Mouse (Mus musculus): Measurements from ENCODE around the gene 1700037H04Rik. TPM values are rescaled to one million over a fixed set of nuclear protein-coding genes. Genes with fewer than 3 reads are reported as not detected.
A peak's percentile ranks its signal among the peaks of the same experiment; 100 is the strongest.

The 1700037H04Rik gene
- polyA plus RNA-seq, 1 experiment from 2014 or later, result 130 TPM

DNA sequence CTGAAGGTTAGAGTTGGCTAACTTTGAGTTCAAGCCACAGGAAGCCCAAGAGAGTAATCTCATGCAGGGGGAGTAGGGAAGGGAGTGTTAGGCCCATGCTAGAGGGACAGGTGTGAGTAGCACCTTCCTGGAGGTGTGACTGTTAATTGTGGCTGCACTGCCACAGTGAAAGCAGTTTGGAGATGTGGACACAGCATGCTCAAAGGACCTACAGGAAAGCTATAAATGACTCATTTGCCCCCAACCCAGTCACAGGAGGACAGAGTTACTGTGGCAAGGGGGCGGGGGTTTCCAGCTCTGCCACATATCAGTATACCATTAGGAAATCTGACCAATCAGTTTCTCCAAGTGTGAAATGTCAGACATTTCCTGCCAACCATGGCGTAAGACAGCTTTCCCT, 14.3 kb downstream of the 1700037H04Rik start:
- no peak for ATAC-seq (replicated peaks; ENCODE audit: low FRiP score)
- Histone ChIP-seq H3K27ac (ENCODE audit: low read depth, low read length) (no peak overlapping the region), H3K36me3 (ENCODE audit: control insufficient read depth, insufficient read depth, low read length) (peaks cover 39% of the 10 kb centered on the region), H3K4me1 (replicated peaks; ENCODE audit: control insufficient read depth, insufficient read depth, low read length) (peaks cover 20% of the 10 kb centered on the region), H3K9ac (ENCODE audit: low read depth, low read length) (no peak overlapping the region), H3K27me3 (replicated peaks; ENCODE audit: control insufficient read depth, insufficient read depth, low read length) (no peaks in the 10 kb centered on the region), H3K9me3 (ENCODE audit: control insufficient read depth, low read length) (no peaks in the 10 kb centered on the region), H3K4me2 (no peak overlapping the region), H3K4me3 (ENCODE audit: low read depth, low read length) (no peak overlapping the region)
- no peak for DNase-seq (ENCODE audit: low spot score)
- WGBS, result 83% methylated on average over 2 of the region's 2 CpGs

DNA sequence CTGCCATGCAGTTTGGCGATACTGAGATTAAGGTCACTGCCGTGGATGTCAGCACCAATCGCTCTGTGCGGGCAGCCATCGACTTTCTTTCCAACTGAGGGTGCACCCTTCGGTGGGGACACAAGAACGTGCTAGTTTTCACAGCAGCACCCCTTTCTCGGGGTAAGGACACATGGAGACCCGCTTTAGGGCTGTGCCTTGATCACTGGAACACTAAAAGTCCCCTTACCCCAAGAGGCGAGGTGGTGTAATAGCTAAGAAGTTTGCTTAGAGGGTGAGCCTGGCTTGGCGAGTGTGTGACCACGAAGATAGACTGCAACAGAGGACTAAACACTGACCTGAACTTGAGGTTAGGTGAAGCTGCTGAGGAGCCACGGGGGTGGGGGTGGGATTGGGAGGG, 14.8 kb downstream of the 1700037H04Rik start:
- peaks cover 37% of the 10 kb centered on the region for H3K36me3 ChIP-seq (ENCODE audit: control insufficient read depth, insufficient read depth, low read length)

DNA sequence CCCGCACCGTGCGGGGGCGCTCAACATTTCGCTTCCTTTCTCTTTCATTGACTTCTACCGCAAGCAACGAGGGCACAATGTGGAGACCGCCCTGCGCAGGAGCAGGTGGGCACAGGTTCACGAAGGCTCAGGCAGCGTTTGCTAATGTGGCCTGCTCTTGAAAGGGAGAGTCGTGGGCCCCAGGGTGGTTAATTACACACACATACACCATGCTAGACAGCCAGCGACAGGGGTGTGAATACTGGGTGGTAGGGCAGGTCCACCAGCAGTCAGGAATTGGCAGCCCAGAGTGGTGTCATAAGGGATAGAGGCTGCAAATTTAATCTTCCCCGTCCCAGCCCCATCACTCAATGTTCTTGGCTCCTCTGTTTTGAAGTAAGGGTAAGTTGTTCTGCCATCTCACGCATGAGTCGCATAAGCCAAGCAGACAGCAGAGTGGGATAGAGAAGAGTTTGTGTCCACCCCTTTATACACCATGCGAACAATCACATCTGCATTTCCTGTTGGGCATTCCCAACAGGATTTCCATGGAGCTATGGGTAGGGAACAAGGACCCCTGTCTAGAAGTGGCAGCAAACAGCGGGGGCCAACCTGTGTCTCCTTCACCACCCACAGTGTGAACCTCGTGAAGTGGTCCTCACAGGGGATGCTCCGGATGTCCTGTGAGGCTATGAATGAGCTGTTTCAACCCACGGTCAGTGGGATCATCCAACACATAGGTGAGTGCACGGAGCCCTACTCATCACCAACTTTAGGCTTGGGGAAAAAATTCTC, 16.7 kb downstream of the 1700037H04Rik start:
- ATAC-seq (replicated peaks; ENCODE audit: low FRiP score) (0 out of 2 replicates have a peak, but pooled peaks have one; percentile 16), DNase-seq (ENCODE audit: low spot score) (no peak)
- H3K9ac ChIP-seq (ENCODE audit: low read depth, low read length), result no peak overlapping the region
- peaks cover 24% of the 10 kb centered on the region for H3K4me1 ChIP-seq (replicated peaks; ENCODE audit: control insufficient read depth, insufficient read depth, low read length)
- peak overlapping the region; percentile 46 for H3K4me2 ChIP-seq
- no peak overlapping the region for H3K27ac ChIP-seq (ENCODE audit: low read depth, low read length)
- H3K27me3 ChIP-seq (replicated peaks; ENCODE audit: control insufficient read depth, insufficient read depth, low read length), result no peaks in the 10 kb centered on the region
- H3K4me3 ChIP-seq (ENCODE audit: low read depth, low read length), result no peak overlapping the region
- no peaks in the 10 kb centered on the region for H3K9me3 ChIP-seq (ENCODE audit: control insufficient read depth, low read length)
- peaks cover 39% of the 10 kb centered on the region for H3K36me3 ChIP-seq (ENCODE audit: control insufficient read depth, insufficient read depth, low read length)
- 74% methylated on average over 22 of the region's 22 CpGs for WGBS

More for the DNA sequence above, 14.8 kb downstream of the 1700037H04Rik start:
- no peak overlapping the region for H3K4me2 ChIP-seq
- 69% methylated on average over 13 of the region's 13 CpGs for WGBS
- no peak for DNase-seq (ENCODE audit: low spot score)
- H3K4me1 ChIP-seq (replicated peaks; ENCODE audit: control insufficient read depth, insufficient read depth, low read length), result peaks cover 20% of the 10 kb centered on the region
- no peak overlapping the region for H3K4me3 ChIP-seq (ENCODE audit: low read depth, low read length)
- no peak overlapping the region for H3K9ac ChIP-seq (ENCODE audit: low read depth, low read length)
- no peak for ATAC-seq (replicated peaks; ENCODE audit: low FRiP score)
- no peak overlapping the region for H3K27ac ChIP-seq (ENCODE audit: low read depth, low read length)
- no peaks in the 10 kb centered on the region for H3K9me3 ChIP-seq (ENCODE audit: control insufficient read depth, low read length)
- no peaks in the 10 kb centered on the region for H3K27me3 ChIP-seq (replicated peaks; ENCODE audit: control insufficient read depth, insufficient read depth, low read length)

DNA sequence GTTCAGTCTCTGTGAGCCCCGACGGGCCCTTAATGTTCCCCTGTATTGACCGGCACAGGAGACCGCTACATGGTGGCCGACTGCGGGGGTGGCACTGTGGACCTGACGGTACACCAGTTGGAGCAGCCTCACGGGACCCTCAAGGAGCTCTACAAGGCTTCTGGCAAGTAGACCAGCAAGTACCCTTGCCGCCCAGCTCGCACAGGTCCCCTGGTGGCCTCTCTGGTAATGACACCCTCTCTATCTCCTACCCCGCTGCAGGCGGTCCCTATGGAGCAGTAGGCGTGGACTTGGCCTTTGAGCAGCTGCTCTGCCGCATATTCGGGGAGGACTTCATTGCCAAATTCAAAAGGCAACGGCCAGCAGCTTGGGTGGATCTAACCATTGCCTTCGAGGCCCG, 17.3 kb downstream of the 1700037H04Rik start:
- Histone ChIP-seq H3K9ac (ENCODE audit: low read depth, low read length) (no peak overlapping the region), H3K27me3 (replicated peaks; ENCODE audit: control insufficient read depth, insufficient read depth, low read length) (no peaks in the 10 kb centered on the region), H3K4me2 (peak overlapping the region; percentile 46), H3K36me3 (ENCODE audit: control insufficient read depth, insufficient read depth, low read length) (peaks cover 38% of the 10 kb centered on the region), H3K4me1 (replicated peaks; ENCODE audit: control insufficient read depth, insufficient read depth, low read length) (peaks cover 24% of the 10 kb centered on the region), H3K4me3 (ENCODE audit: low read depth, low read length) (no peak overlapping the region), H3K27ac (ENCODE audit: low read depth, low read length) (0 out of 2 replicates have a peak overlapping the region, but pooled peaks have one; percentile 21), H3K9me3 (ENCODE audit: control insufficient read depth, low read length) (no peaks in the 10 kb centered on the region)
- peak; percentile 83 for DNase-seq (ENCODE audit: low spot score)
- 25% methylated on average over 18 of the region's 18 CpGs for WGBS
- peak; percentile 81 for ATAC-seq (replicated peaks; ENCODE audit: low FRiP score)

DNA sequence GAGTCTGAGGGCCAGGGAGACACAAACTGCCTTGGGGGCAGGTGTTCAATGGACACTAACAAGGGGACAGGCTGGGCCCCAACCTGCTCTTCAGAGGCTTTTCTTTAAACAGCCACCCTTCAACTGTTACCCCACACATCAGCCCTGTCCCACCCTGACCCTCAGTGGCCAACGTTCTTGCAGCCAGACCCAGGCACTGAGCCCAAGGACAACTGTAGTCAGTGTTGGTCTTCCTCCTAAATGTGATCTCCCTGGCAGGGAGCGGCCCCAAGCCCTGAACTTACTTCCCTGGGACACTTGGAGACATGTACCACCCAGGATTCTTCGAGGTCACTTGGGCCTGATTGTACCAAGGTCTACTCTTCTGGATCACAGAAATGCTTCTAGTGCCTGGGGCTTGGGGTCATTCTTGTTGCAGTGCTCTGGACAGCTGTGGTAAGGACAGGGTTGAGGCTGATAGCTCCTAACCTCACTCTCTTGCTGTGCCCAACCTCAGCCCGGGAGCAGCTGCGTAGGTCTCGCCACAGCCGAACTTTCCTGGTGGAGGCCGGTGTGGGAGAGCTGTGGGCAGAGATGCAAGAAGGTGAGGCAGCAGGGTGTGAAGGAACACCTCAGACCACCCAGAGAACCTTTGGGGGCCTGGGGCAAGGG, 18.4 kb downstream of the 1700037H04Rik start:
- H3K36me3 ChIP-seq (ENCODE audit: control insufficient read depth, insufficient read depth, low read length), result peaks cover 26% of the 10 kb centered on the region
- peaks cover 25% of the 10 kb centered on the region for H3K4me1 ChIP-seq (replicated peaks; ENCODE audit: control insufficient read depth, insufficient read depth, low read length)

DNA sequence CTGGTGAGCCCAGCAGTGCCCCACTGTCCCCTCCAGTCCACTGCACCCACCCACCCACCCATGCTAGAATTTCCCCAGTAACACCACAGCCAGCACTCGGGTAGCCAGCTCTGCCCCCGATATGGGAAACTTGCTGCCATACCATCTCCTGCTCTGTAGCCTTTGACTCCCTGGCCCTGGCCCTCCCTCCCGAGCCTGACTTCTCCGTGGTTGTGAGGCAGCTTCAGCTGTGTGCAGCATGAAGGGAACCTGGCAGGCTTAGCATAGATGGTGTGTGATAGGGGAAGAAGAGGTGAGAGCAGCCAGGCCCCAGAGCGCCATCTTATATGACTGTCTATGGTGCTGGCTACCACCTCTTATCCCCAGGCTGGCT, 19.4 kb downstream of the 1700037H04Rik start:
- ATAC-seq (replicated peaks; ENCODE audit: low FRiP score), result no peak
- H3K9ac ChIP-seq (ENCODE audit: low read depth, low read length), result no peak overlapping the region
- H3K27ac ChIP-seq (ENCODE audit: low read depth, low read length), result 0 out of 2 replicates have a peak overlapping the region, but pooled peaks have one; percentile 48
- H3K27me3 ChIP-seq (replicated peaks; ENCODE audit: control insufficient read depth, insufficient read depth, low read length), result no peaks in the 10 kb centered on the region
- WGBS, result 65% methylated on average over 5 of the region's 5 CpGs
- no peak overlapping the region for H3K4me2 ChIP-seq
- H3K9me3 ChIP-seq (ENCODE audit: control insufficient read depth, low read length), result no peaks in the 10 kb centered on the region
- DNase-seq (ENCODE audit: low spot score), result no peak
- peaks cover 23% of the 10 kb centered on the region; the same call in 1 of the 2 replicates for H3K36me3 ChIP-seq (ENCODE audit: control insufficient read depth, insufficient read depth, low read length)
- no peak overlapping the region for H3K4me3 ChIP-seq (ENCODE audit: low read depth, low read length)
- peaks cover 33% of the 10 kb centered on the region for H3K4me1 ChIP-seq (replicated peaks; ENCODE audit: control insufficient read depth, insufficient read depth, low read length)

More for the DNA sequence above, 18.4 kb downstream of the 1700037H04Rik start:
- ATAC-seq (replicated peaks; ENCODE audit: low FRiP score) (no peak), DNase-seq (ENCODE audit: low spot score) (no peak)
- H3K4me2 ChIP-seq, result no peak overlapping the region
- H3K9me3 ChIP-seq (ENCODE audit: control insufficient read depth, low read length), result no peaks in the 10 kb centered on the region
- no peak overlapping the region for H3K9ac ChIP-seq (ENCODE audit: low read depth, low read length)
- H3K27me3 ChIP-seq (replicated peaks; ENCODE audit: control insufficient read depth, insufficient read depth, low read length), result no peaks in the 10 kb centered on the region
- 92% methylated on average over 8 of the region's 8 CpGs for WGBS
- H3K4me3 ChIP-seq (ENCODE audit: low read depth, low read length), result no peak overlapping the region
- no peak overlapping the region for H3K27ac ChIP-seq (ENCODE audit: low read depth, low read length)

DNA sequence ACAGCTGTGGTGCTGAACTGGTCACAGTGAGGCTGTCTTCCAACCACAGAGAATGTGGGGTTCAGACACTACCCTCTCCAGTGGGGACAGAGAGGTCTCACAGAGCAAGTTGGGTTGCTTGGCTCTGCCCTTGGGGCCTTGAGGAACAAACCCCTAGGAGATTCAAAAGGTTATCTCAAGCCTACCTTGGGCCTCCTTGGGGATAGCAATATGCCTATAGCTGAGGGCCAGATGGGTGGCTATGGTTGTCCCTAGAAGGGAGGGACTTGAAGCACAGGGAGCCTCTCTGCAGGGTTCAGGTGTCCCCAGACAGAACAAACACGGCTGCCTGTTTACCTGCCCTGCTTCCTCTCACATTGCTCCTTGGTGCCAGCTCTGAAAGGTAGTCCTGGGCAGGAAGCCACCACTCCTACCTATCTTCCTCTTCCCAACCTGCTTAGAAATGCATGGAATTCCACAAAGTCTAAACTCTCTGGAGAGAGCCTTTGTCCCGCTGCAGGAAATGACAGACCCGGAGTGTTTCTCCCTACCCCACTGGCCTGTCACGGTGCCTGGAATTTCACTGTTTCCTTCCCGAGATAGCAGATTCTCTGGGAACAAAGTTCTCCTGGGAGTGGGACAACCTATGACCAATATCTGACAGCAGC, 19.9 kb downstream of the 1700037H04Rik start:
- Histone ChIP-seq H3K9ac (ENCODE audit: low read depth, low read length) (0 out of 2 replicates have a peak overlapping the region, but pooled peaks have one; percentile 14), H3K36me3 (ENCODE audit: control insufficient read depth, insufficient read depth, low read length) (peaks cover 20% of the 10 kb centered on the region; the same call in 1 of the 2 replicates)
- 55% methylated on average over 5 of the region's 5 CpGs for WGBS

DNA sequence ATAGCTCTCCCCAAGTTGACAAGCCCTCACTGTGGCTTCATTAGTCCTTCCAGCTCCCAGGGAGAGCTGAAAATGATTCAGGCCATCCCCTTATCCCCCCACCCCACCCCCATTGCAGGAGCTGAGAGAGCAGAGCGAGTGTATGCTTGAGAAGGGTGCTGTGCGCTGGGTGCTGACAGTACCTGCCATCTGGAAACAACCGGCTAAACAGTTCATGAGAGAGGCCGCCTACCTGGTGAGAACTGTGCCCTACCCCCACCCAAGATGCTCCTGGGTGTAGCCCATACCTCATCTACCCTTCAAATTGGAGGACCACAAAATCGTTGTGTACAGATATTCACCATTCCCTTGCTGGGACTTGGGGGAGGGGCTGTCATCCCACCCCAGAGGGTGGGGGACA, 20.6 kb downstream of the 1700037H04Rik start:
- no peaks in the 10 kb centered on the region for H3K27me3 ChIP-seq (replicated peaks; ENCODE audit: control insufficient read depth, insufficient read depth, low read length)
- H3K4me2 ChIP-seq, result no peak overlapping the region
- no peak overlapping the region for H3K27ac ChIP-seq (ENCODE audit: low read depth, low read length)
- H3K9ac ChIP-seq (ENCODE audit: low read depth, low read length), result no peak overlapping the region
- no peaks in the 10 kb centered on the region for H3K9me3 ChIP-seq (ENCODE audit: control insufficient read depth, low read length)
- DNase-seq (ENCODE audit: low spot score) (no peak), ATAC-seq (replicated peaks; ENCODE audit: low FRiP score) (no peak)
- no peak overlapping the region for H3K4me3 ChIP-seq (ENCODE audit: low read depth, low read length)
- H3K36me3 ChIP-seq (ENCODE audit: control insufficient read depth, insufficient read depth, low read length), result peaks cover 13% of the 10 kb centered on the region; the same call in 1 of the 2 replicates
- H3K4me1 ChIP-seq (replicated peaks; ENCODE audit: control insufficient read depth, insufficient read depth, low read length), result peaks cover 45% of the 10 kb centered on the region
- 92% methylated on average over 5 of the region's 5 CpGs for WGBS

More for the DNA sequence above, 19.9 kb downstream of the 1700037H04Rik start:
- H3K4me1 ChIP-seq (replicated peaks; ENCODE audit: control insufficient read depth, insufficient read depth, low read length), result peaks cover 38% of the 10 kb centered on the region
- H3K4me3 ChIP-seq (ENCODE audit: low read depth, low read length), result no peak overlapping the region
- no peaks in the 10 kb centered on the region for H3K9me3 ChIP-seq (ENCODE audit: control insufficient read depth, low read length)
- H3K4me2 ChIP-seq, result no peak overlapping the region
- DNase-seq (ENCODE audit: low spot score), result no peak
- peak overlapping the region; percentile 55 for H3K27ac ChIP-seq (ENCODE audit: low read depth, low read length)
- no peaks in the 10 kb centered on the region for H3K27me3 ChIP-seq (replicated peaks; ENCODE audit: control insufficient read depth, insufficient read depth, low read length)
- ATAC-seq (replicated peaks; ENCODE audit: low FRiP score), result no peak
